Mouse (Mus musculus): ENCODE results near the gene Tmed2. TPM values are rescaled to one million over a fixed set of nuclear protein-coding genes. Genes with fewer than 3 reads are reported as not detected.
"Not testable (repeated sequence)": the region's sequence is repeated elsewhere in the genome, so short reads cannot be mapped to it uniquely, and the experiment has no call there.

The Tmed2 gene
- polyA plus RNA-seq, 1 experiment from 2014 or later: 550 TPM

GRCm38 (mm10) chr5:124571068-124571467 lies 30.6 kb downstream of the Tmed2 start:
- no peak for ATAC-seq (replicated peaks; ENCODE audit: low FRiP score, low TSS enrichment, low read depth)
- Histone ChIP-seq H3K4me3 (ENCODE audit: low read depth, low read length) (no peak overlapping the region), H3K27ac (ENCODE audit: low read depth) (no peak overlapping the region), H3K27me3 (replicated peaks; ENCODE audit: control insufficient read depth, insufficient read depth, low read length) (no peaks in the 10 kb centered on the region), H3K36me3 (ENCODE audit: control insufficient read depth, insufficient read depth, low read length) (peaks cover 98% of the 10 kb centered on the region), H3K4me1 (replicated peaks; ENCODE audit: control insufficient read depth, insufficient read depth, low read length) (no peaks in the 10 kb centered on the region), H3K9ac (ENCODE audit: low read length) (no peak overlapping the region), H3K9me3 (ENCODE audit: control insufficient read depth, low read length) (no peaks in the 10 kb centered on the region), H3K4me2 (ENCODE audit: low read length) (no peak overlapping the region)
- 89% methylated on average over 12 of the region's 12 CpGs for WGBS
- DNase-seq (ENCODE audit: low spot score): no peak

GRCm38 (mm10) chr5:124575467-124575866 lies 35.0 kb downstream of the Tmed2 start:
- ATAC-seq (replicated peaks; ENCODE audit: low FRiP score, low TSS enrichment, low read depth) (no peak), DNase-seq (ENCODE audit: low spot score) (no peak)
- Histone ChIP-seq H3K4me1 (replicated peaks; ENCODE audit: control insufficient read depth, insufficient read depth, low read length) (peaks cover 14% of the 10 kb centered on the region), H3K9ac (ENCODE audit: low read length) (no peak overlapping the region), H3K4me2 (ENCODE audit: low read length) (no peak overlapping the region), H3K27me3 (replicated peaks; ENCODE audit: control insufficient read depth, insufficient read depth, low read length) (no peaks in the 10 kb centered on the region), H3K27ac (ENCODE audit: low read depth) (no peak overlapping the region), H3K36me3 (ENCODE audit: control insufficient read depth, insufficient read depth, low read length) (peaks cover 67% of the 10 kb centered on the region), H3K4me3 (ENCODE audit: low read depth, low read length) (no peak overlapping the region), H3K9me3 (ENCODE audit: control insufficient read depth, low read length) (no peaks in the 10 kb centered on the region)
- 76% methylated on average over 7 of the region's 7 CpGs for WGBS

- peak within 1 kb of the TSS; percentile 93 for H3K4me2 ChIP-seq (ENCODE audit: low read length)
- under 1% methylated on average over 51 of the region's 51 CpGs for WGBS
- H3K36me3 ChIP-seq (ENCODE audit: control insufficient read depth, insufficient read depth, low read length): peaks cover 48% of the 10 kb centered on the region
- DNase-seq (ENCODE audit: low spot score) (peak; percentile 96), ATAC-seq (replicated peaks; ENCODE audit: low FRiP score, low TSS enrichment, low read depth) (peak; percentile 89)
- H3K4me3 ChIP-seq (ENCODE audit: low read depth, low read length): peak within 1 kb of the TSS; percentile 83
- no peak within 1 kb of the TSS for H3K27ac ChIP-seq (ENCODE audit: low read depth)
- no peaks in the 10 kb centered on the region for H3K27me3 ChIP-seq (replicated peaks; ENCODE audit: control insufficient read depth, insufficient read depth, low read length)
- H3K9ac ChIP-seq (ENCODE audit: low read length): peak within 1 kb of the TSS; percentile 76
- peaks cover 14% of the 10 kb centered on the region for H3K4me1 ChIP-seq (replicated peaks; ENCODE audit: control insufficient read depth, insufficient read depth, low read length)
- no peaks in the 10 kb centered on the region for H3K9me3 ChIP-seq (ENCODE audit: control insufficient read depth, low read length)
Observed at GRCm38 (mm10) chr5:124578633-124579317, 38.3 kb downstream of the Tmed2 start, which contains the start of the genes Eif2b1 and Gtf2h3. TSS of gene Eif2b1 (minus strand) at chr5:124579131. TSS of gene Gtf2h3 (plus strand) at chr5:124579140.

- WGBS: 93% methylated on average over 5 of the region's 5 CpGs
- no peak for ATAC-seq (replicated peaks; ENCODE audit: low FRiP score, low TSS enrichment, low read depth)
- DNase-seq (ENCODE audit: low spot score): no peak
Observed at GRCm38 (mm10) chr5:124582515-124582914, 42.0 kb downstream of the Tmed2 start.

GRCm38 (mm10) chr5:124592768-124593167 lies 52.3 kb downstream of the Tmed2 start:
- Histone ChIP-seq H3K4me3 (ENCODE audit: low read depth, low read length) (no peak overlapping the region), H3K36me3 (ENCODE audit: control insufficient read depth, insufficient read depth, low read length) (peaks cover 71% of the 10 kb centered on the region), H3K27me3 (replicated peaks; ENCODE audit: control insufficient read depth, insufficient read depth, low read length) (no peaks in the 10 kb centered on the region), H3K9me3 (ENCODE audit: control insufficient read depth, low read length) (no peaks in the 10 kb centered on the region), H3K9ac (ENCODE audit: low read length) (no peak overlapping the region), H3K4me1 (replicated peaks; ENCODE audit: control insufficient read depth, insufficient read depth, low read length) (no peaks in the 10 kb centered on the region), H3K27ac (ENCODE audit: low read depth) (no peak overlapping the region), H3K4me2 (ENCODE audit: low read length) (no peak overlapping the region)
- 93% methylated on average over 3 of the region's 3 CpGs for WGBS
- DNase-seq (ENCODE audit: low spot score) (no peak), ATAC-seq (replicated peaks; ENCODE audit: low FRiP score, low TSS enrichment, low read depth) (no peak)

More at GRCm38 (mm10) chr5:124582515-124582914, 42.0 kb downstream of the Tmed2 start:
- Histone ChIP-seq H3K27ac (ENCODE audit: low read depth) (no peak overlapping the region), H3K4me3 (ENCODE audit: low read depth, low read length) (no peak overlapping the region), H3K36me3 (ENCODE audit: control insufficient read depth, insufficient read depth, low read length) (peaks cover 47% of the 10 kb centered on the region), H3K27me3 (replicated peaks; ENCODE audit: control insufficient read depth, insufficient read depth, low read length) (no peaks in the 10 kb centered on the region), H3K4me2 (ENCODE audit: low read length) (no peak overlapping the region), H3K9ac (ENCODE audit: low read length) (no peak overlapping the region), H3K9me3 (ENCODE audit: control insufficient read depth, low read length) (no peaks in the 10 kb centered on the region), H3K4me1 (replicated peaks; ENCODE audit: control insufficient read depth, insufficient read depth, low read length) (peaks cover 14% of the 10 kb centered on the region)

GRCm38 (mm10) chr5:124598224-124599174 lies 58.0 kb downstream of the Tmed2 start:
- DNase-seq (ENCODE audit: low spot score) (peak; percentile 93), ATAC-seq (replicated peaks; ENCODE audit: low FRiP score, low TSS enrichment, low read depth) (peak; percentile 100)
- H3K9me3 ChIP-seq (ENCODE audit: control insufficient read depth, low read length): no peaks in the 10 kb centered on the region
- peaks cover 6% of the 10 kb centered on the region; the same call in 1 of the 2 replicates for H3K4me1 ChIP-seq (replicated peaks; ENCODE audit: control insufficient read depth, insufficient read depth, low read length)
- 7% methylated on average over 30 of the region's 30 CpGs for WGBS
- peak overlapping the region; percentile 78 for H3K4me3 ChIP-seq (ENCODE audit: low read depth, low read length)
- H3K27ac ChIP-seq (ENCODE audit: low read depth): no peak overlapping the region
- peak overlapping the region; percentile 54 for H3K9ac ChIP-seq (ENCODE audit: low read length)
- peaks cover 31% of the 10 kb centered on the region for H3K36me3 ChIP-seq (ENCODE audit: control insufficient read depth, insufficient read depth, low read length)
- no peaks in the 10 kb centered on the region for H3K27me3 ChIP-seq (replicated peaks; ENCODE audit: control insufficient read depth, insufficient read depth, low read length)
- H3K4me2 ChIP-seq (ENCODE audit: low read length): peak overlapping the region; percentile 88

- not testable (repeated sequence) for H3K4me3 ChIP-seq (ENCODE audit: low read depth, low read length); H3K9me3 ChIP-seq (ENCODE audit: control insufficient read depth, low read length); ATAC-seq (replicated peaks; ENCODE audit: low FRiP score, low TSS enrichment, low read depth); H3K4me2 ChIP-seq (ENCODE audit: low read length); DNase-seq (ENCODE audit: low spot score); H3K27me3 ChIP-seq (replicated peaks; ENCODE audit: control insufficient read depth, insufficient read depth, low read length); H3K9ac ChIP-seq (ENCODE audit: low read length); H3K4me1 ChIP-seq (replicated peaks; ENCODE audit: control insufficient read depth, insufficient read depth, low read length); H3K27ac ChIP-seq (ENCODE audit: low read depth)
- H3K36me3 ChIP-seq (ENCODE audit: control insufficient read depth, insufficient read depth, low read length): peaks cover 25% of the 10 kb centered on the region
- 62% methylated on average over 8 of the region's 8 CpGs for WGBS
Observed at GRCm38 (mm10) chr5:124599726-124600125, 59.2 kb downstream of the Tmed2 start.

Data from intestine, embryonic 14.5 days (tissue).